Mouse (Mus musculus) ES-E14 (cell line): ENCODE data around the gene Ttll12. TPM values are rescaled to one million over a fixed set of nuclear protein-coding genes. Genes with fewer than 3 reads are reported as not detected.

ENCODE experiments used
- DNase-seq: peaks from one replicate; pipeline ENCODE4 v3.0.0-alpha.2; 2013; ENCODE audit warnings: low read depth, low spot score
- H3K27ac ChIP-seq: 2 replicates; pipeline ENCODE4 v1.5.1; 2012; ENCODE audit warnings: low read depth, mild to moderate bottlenecking, low read length, moderate library complexity, mixed read lengths; ENCODE audit not compliant: poor library complexity, insufficient read depth, severe bottlenecking
- H3K36me3 ChIP-seq: 2 replicates; pipeline ENCODE4 v1.6.1; 2012; ENCODE audit warnings: mild to moderate bottlenecking, low read length, moderate library complexity, mixed read lengths; ENCODE audit not compliant: control insufficient read depth, poor library complexity, insufficient read depth, severe bottlenecking
- H3K4me1 ChIP-seq, 2 experiments: fragments of 150-350 bp in 1 of 2; sonication (generic) in 1 of 2; 2 replicates each; pipeline ENCODE4 v1.6.1; 2012; ENCODE audit warnings: low read length in 2 of 2, mild to moderate bottlenecking in 1 of 2, mixed read lengths in 1 of 2; ENCODE audit not compliant: control insufficient read depth in 2 of 2, insufficient read depth in 2 of 2, poor library complexity in 1 of 2
- H3K4me3 ChIP-seq, 2 experiments: fragments of 150-350 bp in 1 of 2; sonication (generic) in 1 of 2; 2 replicates each; pipeline ENCODE4 v1.5.1; 2012; ENCODE audit warnings: low read length in 2 of 2, low read depth in 1 of 2, mild to moderate bottlenecking in 1 of 2, mixed read lengths in 1 of 2; ENCODE audit not compliant: insufficient read depth in 1 of 2, poor library complexity in 1 of 2, severe bottlenecking in 1 of 2
- H3K9ac ChIP-seq: 2 replicates; pipeline ENCODE4 v1.6.1; 2012; ENCODE audit warnings: low read depth, mild to moderate bottlenecking, low read length, mixed read lengths; ENCODE audit not compliant: poor library complexity, insufficient read depth, severe bottlenecking
- H3K9me3 ChIP-seq: fragments of 150-350 bp; sonication (generic); 2 replicates; pipeline ENCODE4 v1.6.1; 2012; ENCODE audit warnings: low read depth, mild to moderate bottlenecking, low read length; ENCODE audit not compliant: control insufficient read depth, insufficient read depth
- CHD2 ChIP-seq: IDR thresholded peaks from 2 replicates; pipeline ENCODE4 v1.6.1; 2014; ENCODE audit warnings: mild to moderate bottlenecking, low read depth, low read length, inconsistent platforms
- HCFC1 ChIP-seq: IDR thresholded peaks from 2 replicates; pipeline ENCODE4 v1.6.1; 2012; ENCODE audit warnings: low read length, inconsistent platforms, borderline replicate concordance; ENCODE audit not compliant: insufficient read depth
- MAFK ChIP-seq: IDR thresholded peaks from 2 replicates; pipeline ENCODE4 v1.6.1; 2014; ENCODE audit warnings: mild to moderate bottlenecking, low read depth, low read length, inconsistent platforms; ENCODE audit not compliant: insufficient read depth
- ZC3H11A ChIP-seq: IDR thresholded peaks from 2 replicates; pipeline ENCODE4 v1.6.1; 2012; ENCODE audit warnings: low read depth, mild to moderate bottlenecking, inconsistent platforms, low read length, borderline replicate concordance
- ZNF384 ChIP-seq: IDR thresholded peaks from 2 replicates; pipeline ENCODE4 v1.6.1; 2012; ENCODE audit warnings: low read depth, low read length, inconsistent platforms
- in situ Hi-C, 2 experiments: fragments of 600-800 bp; cut with MboI; formaldehyde crosslinking; loops; one replicate each; pipeline ENCODE4 v1.15.1; 2025; ENCODE audit warnings: low sequenced_read_pairs in 2 of 2, inconsistent platforms in 1 of 2; ENCODE audit not compliant: unreplicated experiment in 2 of 2
- total RNA-seq: library from RNA; depleted of rRNA; stranded (reverse); fragments of 300-350 nt; gene quantifications from 2 replicates; pipeline ENCODE4 v1.2.3, GENCODE M21; 2012

The Ttll12 gene
- total RNA-seq, 1 experiment: 45.5 TPM

- Histone ChIP-seq H3K36me3 (peaks cover 36% of the 10 kb centered on the region), H3K9ac (no peak overlapping the region), H3K4me3 (no peak overlapping the region), H3K4me1 (peaks cover 0 to 5% of the 10 kb centered on the region in 2 experiments; a peak in 1 of 4 replicates), H3K27ac (no peak overlapping the region), H3K9me3 (no peaks in the 10 kb centered on the region)
- TF ChIP-seq MAFK (no peak), ZNF384 (no peak), CHD2 (no peak), HCFC1 (no peak), ZC3H11A (no peak)
- no peak for DNase-seq
- in situ Hi-C loops: no loop called here
These were observed 47.8 kb downstream of the Ttll12 start for GRCm38 (mm10) chr15:83547144-83547543.

- TF ChIP-seq MAFK: no peak
- no peak for TF ChIP-seq CHD2
- no peak for TF ChIP-seq ZNF384
- no peak for TF ChIP-seq HCFC1
- no peak for TF ChIP-seq ZC3H11A
- Histone ChIP-seq H3K9me3 (no peaks in the 10 kb centered on the region), H3K4me1 (peaks cover 0 to 5% of the 10 kb centered on the region in 2 experiments; a peak in 1 of 4 replicates), H3K27ac (no peak overlapping the region), H3K36me3 (peaks cover 36% of the 10 kb centered on the region), H3K4me3 (no peak overlapping the region), H3K9ac (no peak overlapping the region)
- in situ Hi-C loops: no loop called here
- no peak for DNase-seq
These were observed 48.9 kb downstream of the Ttll12 start for GRCm38 (mm10) chr15:83546029-83546428.

GRCm38 (mm10) chr15:83541647-83542287 is 53.2 kb downstream of the Ttll12 start:
- Histone ChIP-seq H3K36me3 (peaks cover 8% of the 10 kb centered on the region; the same call in 1 of the 2 replicates), H3K4me1 (peaks cover 0 to 5% of the 10 kb centered on the region in 2 experiments; a peak in 1 of 4 replicates), H3K9me3 (no peaks in the 10 kb centered on the region), H3K9ac (no peak overlapping the region), H3K27ac (no peak overlapping the region), H3K4me3 (no peak overlapping the region)
- in situ Hi-C loops: no loop called here
- DNase-seq: no peak
- TF ChIP-seq HCFC1 (no peak), ZC3H11A (no peak), MAFK (no peak)

- no peak for DNase-seq
- Histone ChIP-seq H3K9me3 (no peaks in the 10 kb centered on the region), H3K27ac (no peak overlapping the region), H3K4me3 (no peak overlapping the region), H3K4me1 (peaks cover 6 to 13% of the 10 kb centered on the region in 2 experiments; a peak in 3 of 4 replicates), H3K9ac (no peak overlapping the region), H3K36me3 (no peaks in the 10 kb centered on the region)
- in situ Hi-C loops: no loop called here
- no peak for TF ChIP-seq CHD2
These were observed 55.1 kb downstream of the Ttll12 start for GRCm38 (mm10) chr15:83539905-83540304.

- TF ChIP-seq ZNF384 (no peak), MAFK (no peak), ZC3H11A (no peak), HCFC1 (no peak), CHD2 (no peak)
- no peak for DNase-seq
- Histone ChIP-seq H3K27ac (no peak overlapping the region), H3K36me3 (no peaks in the 10 kb centered on the region), H3K4me1 (peaks cover 7 to 20% of the 10 kb centered on the region in 2 experiments; a peak in 3 of 4 replicates), H3K4me3 (no peak overlapping the region), H3K9me3 (no peaks in the 10 kb centered on the region), H3K9ac (no peak overlapping the region)
- in situ Hi-C loops: no loop called here
These were observed 56.1 kb downstream of the Ttll12 start for GRCm38 (mm10) chr15:83538855-83539254.
